Mouse (Mus musculus): ENCODE data around the gene Sox5. TPM values are rescaled to one million over a fixed set of nuclear protein-coding genes. Genes with fewer than 3 reads are reported as not detected.

Gene Sox5
- total and polyA plus RNA-seq, 3 experiments = 1.7 to 3.4 (median 2.4) TPM

GRCm38 (mm10) chr6:144693211-144693899, 88.4 kb downstream of the Sox5 start:
- Histone ChIP-seq H3K9ac (ENCODE audit: low read depth, low read length) (no peak overlapping the region), H3K4me3 (no peak overlapping the region), H3K27ac (no peak overlapping the region), H3K36me3 (ENCODE audit: control insufficient read depth, insufficient read depth, low read length) (no peaks in the 10 kb centered on the region), H3K4me1 (ENCODE audit: control insufficient read depth, insufficient read depth, low read length) (peaks cover 10% of the 10 kb centered on the region), H3K79me2 (replicated peaks; ENCODE audit: control insufficient read depth, insufficient read depth, low read length) (no peaks in the 10 kb centered on the region), H3K27me3 (ENCODE audit: control insufficient read depth, insufficient read depth, low read length) (no peaks in the 10 kb centered on the region)
- 83% methylated on average over 7 of the region's 7 CpGs for WGBS
- TF ChIP-seq CTCF (IDR thresholded peaks at IDR 0.05) = no peak
- no peak for TF ChIP-seq EP300 (IDR thresholded peaks at IDR 0.05; ENCODE audit: insufficient read depth, low read depth, low read length)
- no peak for TF ChIP-seq POLR2A (IDR thresholded peaks at IDR 0.05; ENCODE audit: insufficient read depth, low read depth, low read length)
- intact Hi-C loops (cut with DNase I) = no loop called here
- no peak for DNase-seq

GRCm38 (mm10) chr6:144691298-144692041, 90.3 kb downstream of the Sox5 start:
- H3K27ac ChIP-seq = no peak overlapping the region
- H3K79me2 ChIP-seq (replicated peaks; ENCODE audit: control insufficient read depth, insufficient read depth, low read length) = no peaks in the 10 kb centered on the region
- H3K4me1 ChIP-seq (ENCODE audit: control insufficient read depth, insufficient read depth, low read length) = peaks cover 10% of the 10 kb centered on the region
- H3K4me3 ChIP-seq = no peak overlapping the region
- no peak overlapping the region for H3K9ac ChIP-seq (ENCODE audit: low read depth, low read length)
- H3K36me3 ChIP-seq (ENCODE audit: control insufficient read depth, insufficient read depth, low read length) = no peaks in the 10 kb centered on the region
- DNase-seq = no peak
- H3K27me3 ChIP-seq (ENCODE audit: control insufficient read depth, insufficient read depth, low read length) = no peaks in the 10 kb centered on the region
- intact Hi-C loops (cut with DNase I) = no loop called here
- TF ChIP-seq EP300 (IDR thresholded peaks at IDR 0.05; ENCODE audit: insufficient read depth, low read depth, low read length) = no peak
- no peak for TF ChIP-seq POLR2A (IDR thresholded peaks at IDR 0.05; ENCODE audit: insufficient read depth, low read depth, low read length)
- TF ChIP-seq CTCF (IDR thresholded peaks at IDR 0.05) = no peak
- WGBS = 33% methylated on average over 7 of the region's 7 CpGs

GRCm38 (mm10) chr6:144689076-144689475, 92.7 kb downstream of the Sox5 start:
- Histone ChIP-seq H3K27ac (no peak overlapping the region), H3K9ac (ENCODE audit: low read depth, low read length) (no peak overlapping the region), H3K27me3 (ENCODE audit: control insufficient read depth, insufficient read depth, low read length) (no peaks in the 10 kb centered on the region), H3K79me2 (replicated peaks; ENCODE audit: control insufficient read depth, insufficient read depth, low read length) (no peaks in the 10 kb centered on the region), H3K36me3 (ENCODE audit: control insufficient read depth, insufficient read depth, low read length) (no peaks in the 10 kb centered on the region), H3K4me1 (ENCODE audit: control insufficient read depth, insufficient read depth, low read length) (peaks cover 7% of the 10 kb centered on the region), H3K4me3 (no peak overlapping the region)
- intact Hi-C loops (cut with DNase I) = no loop called here
- no peak for DNase-seq
- no peak for TF ChIP-seq EP300 (IDR thresholded peaks at IDR 0.05; ENCODE audit: insufficient read depth, low read depth, low read length)
- WGBS = 87% methylated on average over 3 of the region's 3 CpGs

- TF ChIP-seq POLR2A (IDR thresholded peaks at IDR 0.05; ENCODE audit: insufficient read depth, low read depth, low read length) (no peak), EP300 (IDR thresholded peaks at IDR 0.05; ENCODE audit: insufficient read depth, low read depth, low read length) (no peak), CTCF (IDR thresholded peaks at IDR 0.05) (no peak)
- no peak overlapping the region for H3K4me3 ChIP-seq
- no peaks in the 10 kb centered on the region for H3K79me2 ChIP-seq (replicated peaks; ENCODE audit: control insufficient read depth, insufficient read depth, low read length)
- H3K9ac ChIP-seq (ENCODE audit: low read depth, low read length) = no peak overlapping the region
- DNase-seq = no peak
- H3K27me3 ChIP-seq (ENCODE audit: control insufficient read depth, insufficient read depth, low read length) = no peaks in the 10 kb centered on the region
- intact Hi-C loops (cut with DNase I) = no loop called here
- 44% methylated on average over 8 of the region's 8 CpGs for WGBS
- H3K4me1 ChIP-seq (ENCODE audit: control insufficient read depth, insufficient read depth, low read length) = peaks cover 7% of the 10 kb centered on the region
- H3K36me3 ChIP-seq (ENCODE audit: control insufficient read depth, insufficient read depth, low read length) = no peaks in the 10 kb centered on the region
- H3K27ac ChIP-seq = no peak overlapping the region
Measured at GRCm38 (mm10) chr6:144687681-144688080, 94.1 kb downstream of the Sox5 start.

GRCm38 (mm10) chr6:144681045-144681789, 100.6 kb downstream of the Sox5 start:
- Histone ChIP-seq H3K27me3 (ENCODE audit: control insufficient read depth, insufficient read depth, low read length) (no peaks in the 10 kb centered on the region), H3K27ac (no peak overlapping the region), H3K9ac (ENCODE audit: low read depth, low read length) (no peak overlapping the region), H3K4me1 (ENCODE audit: control insufficient read depth, insufficient read depth, low read length) (no peaks in the 10 kb centered on the region), H3K4me3 (no peak overlapping the region), H3K36me3 (ENCODE audit: control insufficient read depth, insufficient read depth, low read length) (no peaks in the 10 kb centered on the region), H3K79me2 (replicated peaks; ENCODE audit: control insufficient read depth, insufficient read depth, low read length) (no peaks in the 10 kb centered on the region)
- TF ChIP-seq CTCF (IDR thresholded peaks at IDR 0.05) = no peak
- no peak for TF ChIP-seq POLR2A (IDR thresholded peaks at IDR 0.05; ENCODE audit: insufficient read depth, low read depth, low read length)
- no peak for TF ChIP-seq EP300 (IDR thresholded peaks at IDR 0.05; ENCODE audit: insufficient read depth, low read depth, low read length)
- intact Hi-C loops (cut with DNase I) = no loop called here
- WGBS = 74% methylated on average over 12 of the region's 12 CpGs
- no peak for DNase-seq

Measured in heart, adult 2 months (tissue).